Mouse (Mus musculus) heart, embryonic 10.5 days (tissue): ENCODE results near the gene Nrsn2. TPM values are rescaled to one million over a fixed set of nuclear protein-coding genes. Genes with fewer than 3 reads are reported as not detected.

Experiments
- DNase-seq: peaks from one replicate; pipeline ENCODE4 v3.0.0-alpha.2; 2017; ENCODE audit warnings: low spot score
- H3K27ac ChIP-seq: fragments of 300-500 bp; sonication (generic); 2 replicates; pipeline ENCODE4 v1.5.1; 2016; ENCODE audit warnings: mild to moderate bottlenecking
- H3K27me3 ChIP-seq: fragments of 300-500 bp; sonication (generic); 2 replicates; pipeline ENCODE4 v1.6.1; 2016; ENCODE audit warnings: mild to moderate bottlenecking; ENCODE audit not compliant: poor library complexity, insufficient read depth, severe bottlenecking
- H3K36me3 ChIP-seq: fragments of 300-500 bp; sonication (generic); 2 replicates; pipeline ENCODE4 v1.6.1; 2016; ENCODE audit warnings: mild to moderate bottlenecking, moderate library complexity
- H3K4me1 ChIP-seq: fragments of 300-500 bp; sonication (generic); 2 replicates; pipeline ENCODE4 v1.6.1; 2016; ENCODE audit warnings: mild to moderate bottlenecking
- H3K4me3 ChIP-seq: fragments of 300-500 bp; sonication (generic); 2 replicates; pipeline ENCODE4 v1.5.1; 2016; ENCODE audit warnings: mild to moderate bottlenecking, moderate library complexity
- H3K9me3 ChIP-seq: fragments of 300-500 bp; sonication (generic); 2 replicates; pipeline ENCODE4 v1.6.1; 2016; ENCODE audit warnings: mild to moderate bottlenecking, moderate library complexity
- WGBS: fragments of 180-500 bp; shearing (Covaris S2); methylation state at CpG from one replicate; pipeline ENCODE4 v1.1.7; 2016; 5-methylcytosine and 5-hydroxymethylcytosine counted together
- polyA plus RNA-seq: library from polyadenylated mRNA; unstranded; fragments of >200 nt; fragmentation: Nextera tagmentation; extraction: Ambion mirVana; gene quantifications from 2 replicates; pipeline ENCODE4 v1.2.1, GENCODE M21; 2016

Gene Nrsn2
- polyA plus RNA-seq = 3.1 and 3.3 TPM in 2 replicates

DNA sequence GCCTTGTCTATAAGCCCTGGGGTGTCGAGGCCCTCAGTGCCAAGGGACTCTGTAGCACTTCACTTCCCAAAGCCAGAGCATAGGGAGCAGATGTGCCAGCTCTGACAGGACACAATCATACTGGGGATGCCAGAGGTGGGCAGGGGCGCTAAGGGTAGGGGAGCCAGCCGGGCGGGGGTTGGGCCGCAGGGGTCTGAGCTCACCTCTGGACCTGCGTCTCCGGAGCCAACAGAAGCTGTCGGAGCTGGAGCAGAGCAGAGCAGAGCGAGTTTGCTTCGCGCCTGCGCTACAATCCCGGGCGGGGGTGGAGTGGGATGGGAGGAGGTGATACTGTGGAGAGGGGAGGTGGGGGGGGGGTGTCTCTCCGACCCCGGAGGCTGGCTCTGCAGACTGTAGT is at the start of gene Nrsn2:
TSS of gene Nrsn2 (minus strand) at position 294 of the 397 bp plus-strand sequence.
- H3K4me3 ChIP-seq = peak within 1 kb of the TSS; percentile 42
- DNase-seq = no peak
- H3K27ac ChIP-seq = peak within 1 kb of the TSS; percentile 50
- no peaks in the 10 kb centered on the region for H3K9me3 ChIP-seq
- H3K4me1 ChIP-seq = peaks cover 24% of the 10 kb centered on the region
- peaks cover 38% of the 10 kb centered on the region for H3K27me3 ChIP-seq
- 3% methylated on average over 16 of the region's 16 CpGs for WGBS
- no peaks in the 10 kb centered on the region for H3K36me3 ChIP-seq

DNA sequence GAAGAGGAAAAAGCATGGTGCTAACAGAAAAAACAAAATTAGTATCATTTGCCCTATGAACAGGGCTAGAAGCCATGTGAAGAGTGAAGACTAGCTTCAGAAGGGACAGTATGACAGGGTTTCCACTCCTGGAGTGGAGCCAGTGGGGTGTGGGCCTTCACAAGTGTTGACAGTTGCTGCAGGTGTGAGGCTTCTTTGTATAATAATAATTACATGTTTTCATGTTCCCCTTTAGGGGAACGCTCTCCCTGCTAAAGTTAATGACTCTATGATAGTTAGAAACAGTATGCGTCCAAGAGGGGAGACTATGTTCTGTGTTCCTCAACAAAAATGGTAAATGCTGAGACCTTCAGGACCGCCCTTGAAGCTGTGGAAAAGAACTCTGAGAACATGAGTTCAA is 39.3 kb upstream of the Nrsn2 start:
- no peak for DNase-seq
- Histone ChIP-seq H3K36me3 (peaks cover 3% of the 10 kb centered on the region; the same call in 1 of the 2 replicates), H3K27ac (peak overlapping the region; percentile 100), H3K4me3 (peak overlapping the region; percentile 97; the same call in 1 of the 2 replicates), H3K4me1 (peaks cover 17% of the 10 kb centered on the region), H3K27me3 (no peaks in the 10 kb centered on the region), H3K9me3 (peaks cover 4% of the 10 kb centered on the region; the same call in 1 of the 2 replicates)
- WGBS = 93% methylated on average over 3 of the region's 3 CpGs

DNA sequence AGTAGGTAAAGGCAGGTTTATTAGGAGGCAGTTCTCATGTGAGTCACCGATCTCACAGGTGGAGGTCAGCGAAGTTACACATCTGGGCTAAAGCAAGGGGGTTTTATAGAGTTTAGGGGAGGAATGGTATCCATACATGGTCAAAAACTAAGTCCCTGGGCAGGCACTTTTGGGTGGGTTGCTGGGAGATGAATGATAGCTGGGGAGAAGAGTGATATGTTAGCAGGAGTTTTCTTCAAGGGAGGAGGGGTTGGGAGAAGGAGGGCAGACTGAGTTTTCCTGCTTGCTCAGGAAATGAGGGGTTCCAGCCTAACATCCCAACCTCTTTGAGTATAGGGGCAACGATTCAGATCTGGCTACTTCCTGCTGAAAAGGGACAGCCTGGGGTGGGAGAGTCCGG is 38.8 kb upstream of the Nrsn2 start, which contains the start of gene 6820408C15Rik:
TSS of gene 6820408C15Rik (plus strand) at position 301 of the 400 bp plus-strand sequence.
- DNase-seq = no peak
- Histone ChIP-seq H3K4me1 (peaks cover 22% of the 10 kb centered on the region), H3K27ac (peak within 1 kb of the TSS; percentile 100), H3K9me3 (peaks cover 4% of the 10 kb centered on the region; the same call in 1 of the 2 replicates), H3K4me3 (peak within 1 kb of the TSS; percentile 97), H3K36me3 (peaks cover 3% of the 10 kb centered on the region; the same call in 1 of the 2 replicates), H3K27me3 (no peaks in the 10 kb centered on the region)
- WGBS = 25% methylated on average over 4 of the region's 4 CpGs

DNA sequence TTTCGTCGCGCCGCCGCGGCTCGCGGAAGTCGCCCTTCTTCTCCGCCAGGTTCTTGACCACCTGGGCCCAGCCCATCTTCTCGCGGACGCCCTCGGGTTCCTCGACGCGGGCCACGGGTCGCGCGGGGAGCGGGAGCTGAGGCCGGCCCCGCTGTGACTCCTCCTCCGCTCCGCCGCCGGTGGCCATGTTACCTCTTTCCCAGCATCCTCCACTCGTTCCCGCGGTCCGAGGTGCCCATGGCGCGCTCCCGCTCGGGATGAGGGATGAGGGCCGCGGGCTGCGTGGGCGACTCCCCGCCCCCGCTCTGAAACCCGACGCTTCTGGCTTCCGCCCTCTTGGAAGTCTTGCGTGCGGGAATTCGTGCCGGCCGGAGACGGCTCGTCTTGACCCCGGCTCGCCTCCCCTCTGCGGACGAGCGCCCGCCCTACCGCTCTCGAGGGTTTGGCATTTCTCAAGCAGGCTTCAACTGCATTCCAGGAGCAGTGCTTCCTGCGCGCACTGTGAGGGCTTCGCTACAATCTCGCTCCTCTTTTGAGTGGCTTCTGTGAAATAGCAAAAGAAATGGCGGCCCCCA is 38.2 kb upstream of the Nrsn2 start, which contains the start of gene Zcchc3:
TSS of gene Zcchc3 (minus strand) at position 437 of the 575 bp plus-strand sequence.
- under 1% methylated on average over 65 of the region's 65 CpGs for WGBS
- Histone ChIP-seq H3K9me3 (peaks cover 4% of the 10 kb centered on the region; the same call in 1 of the 2 replicates), H3K27ac (peak within 1 kb of the TSS; percentile 100), H3K4me3 (peak within 1 kb of the TSS; percentile 97), H3K36me3 (peaks cover 3% of the 10 kb centered on the region; the same call in 1 of the 2 replicates), H3K4me1 (peaks cover 28% of the 10 kb centered on the region), H3K27me3 (no peaks in the 10 kb centered on the region)
- peak; percentile 96 for DNase-seq

DNA sequence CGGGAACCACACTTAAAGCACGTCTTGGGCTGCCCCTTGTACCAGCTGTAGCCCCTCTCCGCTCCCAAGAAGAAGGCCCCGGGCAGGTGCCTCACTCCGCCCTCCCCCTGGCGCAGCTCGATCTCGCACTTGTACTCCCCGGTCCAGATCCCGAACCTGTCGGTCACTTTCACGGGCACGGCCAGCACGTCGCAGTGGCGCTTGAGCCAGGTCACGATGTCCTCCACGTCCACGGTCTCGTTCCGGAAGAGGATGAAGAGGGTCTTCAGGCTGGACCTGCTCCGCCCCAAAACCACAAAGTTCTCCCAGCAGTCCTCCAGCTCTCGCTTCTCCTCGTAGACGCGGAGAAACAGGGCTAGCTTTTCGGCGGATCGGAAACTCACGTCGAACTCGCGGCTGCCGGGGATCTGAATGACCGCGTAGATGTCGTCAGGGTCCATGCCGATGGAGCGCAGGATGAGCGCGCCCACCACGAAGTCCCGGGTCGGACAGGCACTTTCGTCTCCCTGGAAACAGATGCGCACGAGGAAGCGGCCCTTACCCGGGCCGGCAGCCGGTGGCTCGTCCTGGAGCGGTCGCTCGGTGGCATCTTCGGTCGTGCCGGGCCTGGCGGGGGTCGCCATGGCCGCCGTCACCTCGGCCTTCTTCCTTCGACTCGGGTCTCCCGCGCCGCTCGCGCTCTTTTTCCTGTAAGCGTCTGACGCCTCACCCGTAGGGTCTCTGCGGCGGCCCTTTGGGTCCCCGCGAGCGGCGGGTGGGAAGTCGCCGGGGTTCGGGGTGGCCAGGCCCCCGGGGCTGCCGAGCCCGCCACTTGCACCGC is 37.5 kb upstream of the Nrsn2 start:
- H3K27me3 ChIP-seq = no peaks in the 10 kb centered on the region
- H3K27ac ChIP-seq = peak overlapping the region; percentile 100
- peak overlapping the region; percentile 97 for H3K4me3 ChIP-seq
- H3K36me3 ChIP-seq = peaks cover 3% of the 10 kb centered on the region; the same call in 1 of the 2 replicates
- H3K9me3 ChIP-seq = peaks cover 4% of the 10 kb centered on the region; the same call in 1 of the 2 replicates
- peaks cover 34% of the 10 kb centered on the region for H3K4me1 ChIP-seq
- DNase-seq = peak; percentile 86
- WGBS = under 1% methylated on average over 86 of the region's 86 CpGs

DNA sequence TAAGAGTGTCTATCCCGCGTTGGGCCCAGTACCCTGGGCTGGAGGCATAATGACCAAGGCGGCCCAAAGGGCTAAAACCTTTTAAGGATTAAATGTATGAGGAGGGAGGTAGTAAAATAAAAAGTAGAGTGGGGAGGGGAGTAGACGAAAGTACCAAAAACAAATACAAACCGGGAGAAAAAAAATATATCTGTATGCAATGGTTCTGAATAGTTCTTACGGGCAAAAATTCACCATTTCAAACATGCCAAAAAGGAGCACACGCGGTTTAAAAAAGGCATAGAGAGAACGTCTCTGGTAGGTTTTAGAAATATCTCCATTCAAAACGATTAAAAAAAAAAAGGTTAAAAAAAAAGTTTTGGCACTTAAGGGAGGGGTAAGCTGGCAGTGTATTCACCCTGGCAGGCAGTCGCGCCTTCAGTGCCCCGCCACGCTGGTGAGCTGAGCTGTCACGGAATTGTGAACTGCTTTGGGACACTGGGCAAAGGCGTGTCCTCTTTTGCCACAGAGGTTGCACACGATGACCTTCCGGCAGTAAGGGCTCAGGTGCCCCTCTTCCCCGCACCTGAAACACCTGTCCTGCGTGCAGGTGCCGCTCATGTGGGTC is 36.8 kb upstream of the Nrsn2 start:
- 2% methylated on average over 21 of the region's 21 CpGs for WGBS
- Histone ChIP-seq H3K27me3 (no peaks in the 10 kb centered on the region), H3K27ac (peak overlapping the region; percentile 100), H3K36me3 (peaks cover 3% of the 10 kb centered on the region; the same call in 1 of the 2 replicates), H3K4me3 (peak overlapping the region; percentile 97), H3K4me1 (peaks cover 34% of the 10 kb centered on the region), H3K9me3 (peaks cover 4% of the 10 kb centered on the region; the same call in 1 of the 2 replicates)
- no peak for DNase-seq

DNA sequence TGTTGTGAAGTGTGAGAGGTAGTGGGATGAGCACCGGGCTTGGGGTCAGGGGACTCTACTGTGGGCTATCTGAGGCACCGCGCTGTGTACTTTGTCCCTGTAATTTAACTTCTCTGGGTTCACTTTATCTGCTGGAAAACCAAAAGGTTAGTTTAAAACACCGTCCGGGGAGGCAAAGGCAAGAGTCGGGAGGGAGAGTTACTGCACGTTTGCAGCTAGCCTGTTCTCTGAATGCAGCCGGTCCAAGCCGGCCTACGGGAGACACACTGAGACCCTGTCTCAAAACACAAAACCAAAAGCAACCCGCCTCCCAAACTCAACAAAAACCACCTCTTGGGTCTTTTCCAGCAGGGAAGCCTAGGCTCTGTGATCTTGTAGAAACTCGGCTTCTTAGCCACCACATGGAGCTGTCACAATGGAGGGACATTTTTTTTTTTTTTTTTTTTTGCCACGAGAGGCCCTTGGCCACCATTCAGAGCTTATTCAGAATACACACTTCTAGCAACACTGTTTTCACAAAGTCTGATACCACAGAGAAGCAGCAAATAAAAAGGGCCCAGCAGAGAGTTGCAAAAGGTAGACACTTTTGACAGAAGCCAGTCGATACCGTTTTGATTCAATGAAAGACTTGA is 36.2 kb upstream of the Nrsn2 start:
- no peak for DNase-seq
- 3% methylated on average over 15 of the region's 15 CpGs for WGBS

DNA sequence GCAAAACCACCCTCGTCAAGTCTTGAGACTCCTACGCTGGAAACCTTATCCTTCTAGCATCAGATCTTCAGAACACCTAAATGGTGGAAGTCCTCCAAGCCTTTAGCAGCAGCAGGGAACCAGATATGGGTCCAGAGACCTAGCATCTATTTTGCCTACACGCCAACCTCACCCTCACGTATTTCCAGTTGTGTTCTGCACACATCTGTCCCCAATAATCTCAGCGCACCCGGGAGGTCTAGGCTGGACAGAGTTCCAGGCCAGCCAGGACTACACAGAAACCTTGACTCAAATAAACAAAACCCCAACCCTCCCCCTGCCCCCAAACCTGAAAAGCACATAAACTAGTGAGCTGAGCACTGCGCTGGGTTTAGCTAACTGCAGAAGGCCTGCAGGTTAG is 35.0 kb upstream of the Nrsn2 start:
- 3% methylated on average over 7 of the region's 7 CpGs for WGBS
- peak overlapping the region; percentile 100 for H3K27ac ChIP-seq
- H3K36me3 ChIP-seq = peaks cover 3% of the 10 kb centered on the region; the same call in 1 of the 2 replicates
- no peak for DNase-seq
- peak overlapping the region; percentile 97 for H3K4me3 ChIP-seq
- H3K27me3 ChIP-seq = no peaks in the 10 kb centered on the region
- peaks cover 4% of the 10 kb centered on the region; the same call in 1 of the 2 replicates for H3K9me3 ChIP-seq
- H3K4me1 ChIP-seq = peaks cover 38% of the 10 kb centered on the region

More for the DNA sequence above, 36.2 kb upstream of the Nrsn2 start:
- Histone ChIP-seq H3K27me3 (no peaks in the 10 kb centered on the region), H3K4me1 (peaks cover 34% of the 10 kb centered on the region), H3K4me3 (peak overlapping the region; percentile 97), H3K27ac (peak overlapping the region; percentile 100), H3K9me3 (peaks cover 4% of the 10 kb centered on the region; the same call in 1 of the 2 replicates), H3K36me3 (peaks cover 3% of the 10 kb centered on the region; the same call in 1 of the 2 replicates)

DNA sequence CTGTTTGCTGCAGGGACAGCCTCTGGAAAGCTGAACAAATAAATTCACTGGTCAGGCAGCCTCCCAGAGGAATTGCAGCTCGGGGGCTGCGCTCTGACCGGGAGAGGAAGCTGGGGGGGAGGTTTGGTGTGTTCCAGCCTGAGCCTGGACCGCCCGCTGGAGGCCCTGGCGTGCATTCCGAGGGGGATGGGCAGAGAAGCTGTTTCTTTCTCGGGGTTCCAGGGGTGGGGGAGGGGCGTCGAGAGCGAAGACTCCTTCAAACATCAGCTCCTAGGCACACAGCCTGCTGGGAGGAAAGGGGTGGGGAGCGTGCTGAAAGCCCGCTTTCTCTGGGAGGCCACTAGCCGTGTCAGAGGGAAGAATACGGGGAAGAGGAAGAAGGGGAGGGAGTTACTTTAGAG is 34.5 kb upstream of the Nrsn2 start:
- WGBS = 0% methylated on average over 15 of the region's 15 CpGs
- Histone ChIP-seq H3K36me3 (peaks cover 3% of the 10 kb centered on the region; the same call in 1 of the 2 replicates), H3K4me3 (peak overlapping the region; percentile 97), H3K9me3 (no peaks in the 10 kb centered on the region; the same call in 1 of the 2 replicates), H3K27ac (peak overlapping the region; percentile 100), H3K4me1 (peaks cover 40% of the 10 kb centered on the region), H3K27me3 (no peaks in the 10 kb centered on the region)
- peak; percentile 96 for DNase-seq

DNA sequence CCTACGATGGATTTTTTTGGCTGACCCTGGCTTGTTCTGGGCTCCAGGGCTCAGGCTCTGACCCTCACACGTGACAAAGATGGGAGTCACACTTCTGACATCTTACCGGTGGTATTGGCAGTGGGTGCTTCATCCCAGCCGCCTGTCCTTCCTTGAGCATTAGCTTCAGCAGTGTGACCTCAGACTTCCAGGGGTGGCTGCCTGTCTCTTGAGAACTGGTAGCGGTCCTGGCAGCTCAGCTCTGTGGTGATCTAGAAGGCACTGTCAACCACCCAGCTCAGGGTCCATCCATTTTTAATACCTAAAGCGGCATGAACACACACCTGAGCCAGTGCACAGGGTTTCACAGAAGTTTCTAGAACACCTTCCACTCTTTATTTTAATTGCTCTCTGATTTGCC is 33.3 kb upstream of the Nrsn2 start:
- no peak for DNase-seq
- peaks cover 43% of the 10 kb centered on the region for H3K4me1 ChIP-seq
- 71% methylated on average over 6 of the region's 6 CpGs for WGBS
- peak overlapping the region; percentile 100 for H3K27ac ChIP-seq
- H3K4me3 ChIP-seq = no peak overlapping the region
- peaks cover 3% of the 10 kb centered on the region; the same call in 1 of the 2 replicates for H3K36me3 ChIP-seq
- H3K27me3 ChIP-seq = no peaks in the 10 kb centered on the region
- H3K9me3 ChIP-seq = no peaks in the 10 kb centered on the region

DNA sequence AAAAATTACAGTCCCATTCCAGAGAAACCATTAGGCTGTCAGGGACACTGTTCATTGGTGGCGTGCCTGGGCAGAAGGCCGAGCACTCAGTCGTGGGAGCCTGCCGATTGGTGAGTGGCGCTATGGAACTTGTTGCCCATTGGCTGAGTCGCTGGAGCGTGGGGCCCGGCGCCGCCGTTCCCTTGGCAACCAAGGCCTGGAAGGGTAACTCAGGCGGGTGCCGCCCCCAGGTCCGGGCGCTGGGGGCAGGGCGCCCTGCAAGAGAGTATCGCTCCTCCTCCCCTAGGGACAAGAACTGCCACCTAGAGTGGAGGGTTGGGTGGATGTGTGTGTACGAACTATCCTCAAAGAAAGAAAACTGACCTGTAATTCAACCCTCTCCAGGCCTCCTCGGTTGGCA is 29.7 kb upstream of the Nrsn2 start:
- peak overlapping the region; percentile 51 for H3K4me3 ChIP-seq
- H3K9me3 ChIP-seq = no peaks in the 10 kb centered on the region
- under 1% methylated on average over 19 of the region's 19 CpGs for WGBS
- DNase-seq = peak; percentile 99
- no peaks in the 10 kb centered on the region for H3K36me3 ChIP-seq
- no peaks in the 10 kb centered on the region for H3K27me3 ChIP-seq
- H3K27ac ChIP-seq = peak overlapping the region; percentile 84
- peaks cover 35% of the 10 kb centered on the region for H3K4me1 ChIP-seq

DNA sequence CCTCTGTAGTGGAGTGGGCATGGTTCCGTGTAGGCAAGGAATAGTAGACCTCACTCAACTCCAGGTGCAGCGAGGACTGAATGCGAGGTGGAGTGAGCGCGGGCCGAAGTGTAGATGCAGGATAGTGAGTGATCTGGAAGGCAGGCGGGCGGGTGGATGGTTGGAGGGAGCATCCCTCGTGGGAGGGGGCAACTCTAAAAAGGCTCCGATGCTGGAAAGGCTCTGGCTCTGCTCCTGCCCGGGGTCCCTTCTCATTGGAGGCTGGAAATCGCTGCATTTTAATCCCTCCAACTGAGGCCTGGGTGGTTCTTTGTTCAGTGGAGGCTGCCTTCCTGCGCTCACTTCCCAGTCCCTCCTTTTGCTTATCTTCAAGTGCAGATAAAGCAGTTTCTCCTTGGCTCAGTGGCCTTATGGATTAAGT is 22.7 kb upstream of the Nrsn2 start:
- DNase-seq = no peak
- H3K27me3 ChIP-seq = no peaks in the 10 kb centered on the region
- H3K36me3 ChIP-seq = 0 out of 2 replicates have a peak, but pooled peaks cover 7% of the 10 kb centered on the region
- WGBS = under 1% methylated on average over 13 of the region's 13 CpGs
- H3K4me1 ChIP-seq = peaks cover 41% of the 10 kb centered on the region
- H3K9me3 ChIP-seq = no peaks in the 10 kb centered on the region
- H3K27ac ChIP-seq = peak overlapping the region; percentile 99
- peak overlapping the region; percentile 91 for H3K4me3 ChIP-seq
